ENCODE assay signal across 25 mouse cellular contexts in the genomic region with DNA sequence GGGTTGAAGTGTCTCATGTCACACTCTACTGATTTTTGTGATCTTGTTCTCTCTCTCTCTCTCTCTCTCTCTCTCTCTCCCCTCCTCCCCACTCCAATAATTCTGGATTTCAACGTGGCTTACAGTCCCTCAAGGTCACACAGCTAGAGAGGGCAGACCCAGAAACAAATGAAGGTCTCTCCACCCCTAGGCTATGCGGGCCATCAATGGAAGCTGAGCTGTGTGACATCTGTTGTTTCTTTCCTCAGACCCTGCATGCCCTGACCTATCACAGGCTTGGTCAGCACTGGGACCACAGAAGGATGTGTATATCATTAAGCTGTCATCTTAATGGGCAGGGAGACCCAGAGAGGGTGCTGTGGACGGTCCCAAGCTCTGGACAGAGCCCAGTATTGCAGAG. TPM values are rescaled to one million over a fixed set of nuclear protein-coding genes. Genes with fewer than 3 reads are reported as not detected.
DNase-seq lines count a peak whose midpoint lies in the region; ATAC-seq and TF ChIP-seq lines count a peak whose summit lies in the region.
"Had no signal": no experiment of that assay in that cellular context is flagged by ENCODE, and none has a peak within 500 bp of the region (broad histone marks: within the 10 kb centered on the region; RNA-seq: fewer than 3 reads in every experiment).

No protein-coding gene starts in this region.

- TF ChIP-seq POLR2A in olfactory bulb, adult 2 months (IDR thresholded peaks at IDR 0.05; ENCODE audit: insufficient read depth, low read depth, low read length) = no peak

- no peak overlapping the region for H3K9ac ChIP-seq in kidney, postnatal 0 days (ENCODE audit: low read depth, low read length)
- H3K9ac ChIP-seq: embryonic facial prominence, embryonic 12.5 days; forebrain, embryonic 15.5 days; hindbrain, embryonic 12.5 days had no signal

- no peak overlapping the region for H3K4me3 ChIP-seq in gastrocnemius, adult 2 months
- no peak overlapping the region for H3K4me3 ChIP-seq in kidney, postnatal 0 days (replicated peaks; ENCODE audit: low read depth, low read length)
- H3K4me3 ChIP-seq in olfactory bulb, adult 2 months (ENCODE audit: insufficient read depth, low read depth, low read length) = no peak overlapping the region
- H3K4me3 ChIP-seq: embryonic facial prominence, embryonic 12.5 days; forebrain, embryonic 15.5 days; hindbrain, embryonic 12.5 days had no signal

- no peak overlapping the region for H3K4me2 ChIP-seq in kidney, postnatal 0 days (ENCODE audit: low read length)
- H3K4me2 ChIP-seq: embryonic facial prominence, embryonic 12.5 days; forebrain, embryonic 15.5 days; hindbrain, embryonic 12.5 days had no signal

- no peaks in the 10 kb centered on the region for H3K27me3 ChIP-seq in kidney, postnatal 0 days (ENCODE audit: insufficient read depth, low read length)
- H3K27me3 ChIP-seq: CH12.LX; embryonic facial prominence, embryonic 12.5 days; forebrain, embryonic 15.5 days had no signal

- H3K9me3 ChIP-seq in kidney, postnatal 0 days (replicated peaks; ENCODE audit: low read length) = no peaks in the 10 kb centered on the region
- H3K9me3 ChIP-seq: embryonic facial prominence, embryonic 12.5 days; forebrain, embryonic 15.5 days; hindbrain, embryonic 12.5 days had no signal

- 0 out of 2 replicates have a peak, but pooled peaks have one; percentile 47 for ATAC-seq in kidney, postnatal 0 days (replicated peaks; ENCODE audit: low FRiP score, low read depth)
- ATAC-seq: forebrain, embryonic 15.5 days; hindbrain, embryonic 16.5 days; inflammation-experienced regulatory T-cells, adult 6 months had no signal

- peaks cover 4% of the 10 kb centered on the region; the same call in 1 of the 2 replicates for H3K4me1 ChIP-seq in kidney, postnatal 0 days (replicated peaks; ENCODE audit: insufficient read depth, low read length)
- peaks cover 50% of the 10 kb centered on the region for H3K4me1 ChIP-seq in olfactory bulb, adult 2 months (ENCODE audit: control insufficient read depth, insufficient read depth, low read length)

- no peaks in the 10 kb centered on the region for H3K36me3 ChIP-seq in kidney, postnatal 0 days (ENCODE audit: insufficient read depth, low read length)
- H3K36me3 ChIP-seq: embryonic facial prominence, embryonic 12.5 days; forebrain, embryonic 15.5 days; hindbrain, embryonic 12.5 days had no signal

- H3K27ac ChIP-seq in gastrocnemius, adult 2 months = peak overlapping the region; percentile 24; the same call in 1 of the 2 replicates
- H3K27ac ChIP-seq in kidney, postnatal 0 days = no peak overlapping the region
- H3K27ac ChIP-seq in olfactory bulb, adult 2 months (ENCODE audit: insufficient read depth, low read depth, low read length) = peak overlapping the region; percentile 97
- H3K27ac ChIP-seq: embryonic facial prominence, embryonic 12.5 days; forebrain, embryonic 15.5 days; hindbrain, embryonic 12.5 days had no signal

- intact Hi-C loops in gastrocnemius, adult 2 months (cut with DNase I) = no loop called here

- no peak for DNase-seq in gastrocnemius, adult 2 months
- DNase-seq in gastrocnemius, adult 8-10 months (ENCODE audit: low spot score in 2 of 2) = no peak
- no peak for DNase-seq in kidney, postnatal 0 days (ENCODE audit: low spot score)
- DNase-seq in kidney, postnatal 10 days = no peak
- peak; percentile 59 for DNase-seq in ES-CJ7 (ENCODE audit: low read depth, low spot score)
- no peak for DNase-seq in heart, adult 11 months
- DNase-seq: adrenal gland, adult 2 months; adrenal gland, postnatal 25 days; cerebellum, adult 2 months; cerebellum, postnatal 10 days; embryo, embryonic 11 days; heart, postnatal 10 days; heart, postnatal 4 days had no signal

- WGBS in kidney, postnatal 0 days = 34% methylated on average over 3 of the region's 3 CpGs
- WGBS in olfactory bulb, adult 2 months = 46% methylated on average over 3 of the region's 3 CpGs

- TF ChIP-seq CTCF in gastrocnemius, adult 2 months (IDR thresholded peaks at IDR 0.05) = no peak
- no peak for TF ChIP-seq CTCF in kidney, postnatal 0 days (IDR thresholded peaks at IDR 0.05; ENCODE audit: low read depth)
- no peak for TF ChIP-seq CTCF in olfactory bulb, adult 2 months (IDR thresholded peaks at IDR 0.05; ENCODE audit: insufficient read depth, low read depth, low read length)

RNA-seq across cellular contexts. Expression of gene Sirpa, which starts 5.4 kb away (rescaled TPM):
- 1 to 10 TPM; 5.0 to 7.4 TPM for total RNA-seq in gastrocnemius, adult 2 months (2021)
- total RNA-seq in gastrocnemius, adult 8-10 months (2022) = 1 to 10 TPM; 4.0 to 9.7 (median 5.3) TPM
- polyA plus RNA-seq in kidney, postnatal 0 days (2015; fragmentation: Nextera tagmentation; extraction: Ambion mirVana) = 22.5 and 25.5 TPM in 2 replicates
- not detected in 2 replicates for polyA plus RNA-seq in olfactory bulb, adult 2 months (2012; ENCODE audit: insufficient read depth, insufficient read length, low replicate concordance, missing spikeins)
- total RNA-seq: MEL had no signal

RNA-seq across cellular contexts. Expression of gene F830045P16Rik, which starts 50.8 kb away (rescaled TPM):
- total RNA-seq in gastrocnemius, adult 2 months (2021) = not detected
- total RNA-seq in gastrocnemius, adult 8-10 months (2022) = not detected
- polyA plus RNA-seq in kidney, postnatal 0 days (2015; fragmentation: Nextera tagmentation; extraction: Ambion mirVana) = not detected in 2 replicates
- not detected in 2 replicates for polyA plus RNA-seq in olfactory bulb, adult 2 months (2012; ENCODE audit: insufficient read depth, insufficient read length, low replicate concordance, missing spikeins)
- total RNA-seq: adrenal gland, adult 2 months; adrenal gland, postnatal 25 days; CH12.LX; gastrocnemius, postnatal 14 days; heart, postnatal 10 days; heart, postnatal 4 days; MEL had no signal
- polyA plus RNA-seq: adrenal gland, adult 2 months; embryonic facial prominence, embryonic 12.5 days; forebrain, embryonic 11.5 days; forebrain, embryonic 15.5 days; gonadal fat pad, adult 2 months; heart, embryonic 14.5 days; hindbrain, embryonic 16.5 days; inflammation-experienced regulatory T-cells, adult 6 months had no signal
